Mouse (Mus musculus) ES-Bruce4 (cell line): ENCODE results near the gene Anxa11.

Experiments
- CTCF ChIP-seq: IDR thresholded peaks from one replicate; pipeline ENCODE4 v1.8.1; 2011; ENCODE audit warnings: low read depth, low read length
- EP300 ChIP-seq: IDR thresholded peaks from 2 replicates; pipeline ENCODE4 v1.6.1; 2011; ENCODE audit warnings: low read depth, low read length; ENCODE audit not compliant: insufficient read depth
- POLR2A ChIP-seq: IDR thresholded peaks from one replicate; pipeline ENCODE4 v1.8.1; 2011; ENCODE audit warnings: low read length; ENCODE audit not compliant: insufficient read depth

DNA sequence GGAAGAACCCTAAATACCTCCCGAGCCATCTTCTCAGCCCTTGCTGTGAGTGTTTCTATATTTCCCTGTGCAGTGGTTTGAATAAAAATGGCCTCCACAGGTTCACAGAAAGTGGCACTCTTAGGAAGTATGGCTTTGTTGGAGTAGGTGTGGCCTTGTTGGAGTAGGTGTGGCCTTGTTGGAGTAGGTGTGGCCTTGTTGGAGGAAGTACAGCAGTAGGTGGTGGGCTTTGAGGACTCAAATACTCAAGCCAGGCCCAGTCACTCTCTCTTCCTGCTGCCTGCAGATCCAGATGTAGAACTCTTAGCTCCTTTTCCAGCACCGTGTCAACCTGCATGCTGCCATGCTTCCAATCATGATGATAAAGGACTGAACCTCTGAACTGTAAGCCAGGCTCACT is 47.6 kb upstream of the Anxa11 start:
- TF ChIP-seq CTCF: no peak
- TF ChIP-seq POLR2A: no peak
- TF ChIP-seq EP300: no peak
